Mouse (Mus musculus): ENCODE results near the gene Cct7. TPM values are rescaled to one million over a fixed set of nuclear protein-coding genes. Genes with fewer than 3 reads are reported as not detected.

Cct7 gene
- total RNA-seq, 2 experiments from 2014 or later: 164 to 167 TPM

GRCm38 (mm10) chr6:85452411-85452665 lies 1.0 kb downstream of the Cct7 start:
- DNase-seq: no peak

GRCm38 (mm10) chr6:85452816-85453215 lies 1.5 kb downstream of the Cct7 start:
- DNase-seq: no peak

GRCm38 (mm10) chr6:85459621-85460020 lies 8.3 kb downstream of the Cct7 start:
- no peak for DNase-seq

GRCm38 (mm10) chr6:85465381-85465780 lies 14.1 kb downstream of the Cct7 start:
- no peak for DNase-seq

- no peak for DNase-seq
These were observed 18.5 kb downstream of the Cct7 start for GRCm38 (mm10) chr6:85469660-85470430.

- DNase-seq: no peak
These were observed 20.6 kb downstream of the Cct7 start for GRCm38 (mm10) chr6:85471962-85472361.

GRCm38 (mm10) chr6:85472542-85472941 lies 21.2 kb downstream of the Cct7 start:
- no peak for DNase-seq

GRCm38 (mm10) chr6:85475581-85475980 lies 24.3 kb downstream of the Cct7 start:
- DNase-seq: no peak

GRCm38 (mm10) chr6:85477366-85477917 lies 26.1 kb downstream of the Cct7 start:
- peak; percentile 35 for DNase-seq

- DNase-seq: no peak
These were observed 27.1 kb downstream of the Cct7 start for GRCm38 (mm10) chr6:85478416-85478815.

GRCm38 (mm10) chr6:85479979-85480378 lies 28.7 kb downstream of the Cct7 start:
- no peak for DNase-seq

- no peak for DNase-seq
These were observed 29.4 kb downstream of the Cct7 start for GRCm38 (mm10) chr6:85480685-85481084.

GRCm38 (mm10) chr6:85483843-85484721 lies 32.8 kb downstream of the Cct7 start:
- no peak for DNase-seq

- DNase-seq: no peak
These were observed 34.4 kb downstream of the Cct7 start for GRCm38 (mm10) chr6:85485738-85486137.

GRCm38 (mm10) chr6:85488510-85488909 lies 37.2 kb downstream of the Cct7 start:
- no peak for DNase-seq

- DNase-seq: no peak
These were observed 38.4 kb downstream of the Cct7 start for GRCm38 (mm10) chr6:85489717-85490116.

GRCm38 (mm10) chr6:85490252-85490651 lies 38.9 kb downstream of the Cct7 start:
- no peak for DNase-seq

- DNase-seq: no peak
These were observed 40.3 kb downstream of the Cct7 start for GRCm38 (mm10) chr6:85491606-85492005.

- DNase-seq: no peak
These were observed 45.7 kb downstream of the Cct7 start for GRCm38 (mm10) chr6:85496976-85497375.

GRCm38 (mm10) chr6:85498147-85498546 lies 46.8 kb downstream of the Cct7 start:
- DNase-seq: no peak

GRCm38 (mm10) chr6:85500416-85500815 lies 49.1 kb downstream of the Cct7 start:
- DNase-seq: no peak

- DNase-seq: no peak
These were observed 50.3 kb downstream of the Cct7 start for GRCm38 (mm10) chr6:85501571-85502102.
